Mouse (Mus musculus) myocyte (in vitro differentiated cells): ENCODE results near the gene Gm11939.

Source experiments
- POLR2A ChIP-seq: IDR thresholded peaks from one replicate; pipeline ENCODE4 v1.6.1; 2011; ENCODE audit warnings: low read depth, mild to moderate bottlenecking, control low read depth, moderate library complexity; ENCODE audit not compliant: insufficient read length
- USF1 ChIP-seq: IDR thresholded peaks from one replicate; pipeline ENCODE4 v1.6.1; 2011; ENCODE audit warnings: low read depth, mild to moderate bottlenecking, control low read depth, moderate library complexity

DNA sequence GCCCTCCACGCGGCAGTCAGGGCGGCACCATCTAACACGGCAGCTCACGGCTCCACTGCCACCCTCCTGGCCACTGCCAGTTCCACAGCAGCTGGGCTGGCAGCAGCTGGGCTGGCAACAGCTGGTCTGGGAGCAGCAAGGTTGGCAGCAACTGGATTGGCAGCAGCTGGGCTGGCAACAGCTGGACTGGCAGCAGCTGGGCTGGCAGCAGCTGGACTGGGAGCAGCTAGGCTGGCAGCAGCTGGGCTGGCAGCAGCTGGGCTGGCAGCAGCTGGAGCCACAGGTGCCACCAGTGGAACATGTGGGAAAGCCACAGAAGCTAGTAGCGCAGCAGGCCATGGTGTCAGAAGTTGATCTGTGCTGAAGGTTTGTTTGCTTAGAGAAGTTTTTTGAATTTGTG, 31.7 kb upstream of the Gm11939 start, which contains the start of gene Krtap1-3:
- TF ChIP-seq POLR2A (no peak), USF1 (no peak)
